Mouse (Mus musculus): ENCODE results near the gene Pla2g3. TPM values are rescaled to one million over a fixed set of nuclear protein-coding genes. Genes with fewer than 3 reads are reported as not detected.

Gene Pla2g3
- 0.36 and 0.41 TPM in 2 replicates for polyA plus RNA-seq (2014; fragmentation: Nextera tagmentation; extraction: Ambion mirVana)

GRCm38 (mm10) chr11:3487952-3488570 is at the start of gene Pla2g3:
TSS of gene Pla2g3 (plus strand) at chr11:3488284.
- Histone ChIP-seq H3K27me3 (replicated peaks; ENCODE audit: control insufficient read depth, insufficient read depth, low read length) (no peaks in the 10 kb centered on the region), H3K9ac (ENCODE audit: low read depth, low read length) (no peak within 1 kb of the TSS), H3K4me3 (ENCODE audit: low read depth, low read length) (no peak within 1 kb of the TSS), H3K4me1 (ENCODE audit: control insufficient read depth, insufficient read depth, low read length) (peaks cover 4% of the 10 kb centered on the region), H3K4me2 (ENCODE audit: low read depth, low read length) (no peak within 1 kb of the TSS), H3K36me3 (ENCODE audit: control insufficient read depth, insufficient read depth, low read length) (no peaks in the 10 kb centered on the region), H3K27ac (replicated peaks; ENCODE audit: low read depth, low read length) (no peak within 1 kb of the TSS), H3K9me3 (ENCODE audit: control insufficient read depth, low read length) (no peaks in the 10 kb centered on the region)
- ATAC-seq (ENCODE audit: low read depth), result peak; percentile 44; the same call in 1 of the 2 replicates
- 9% methylated on average over 11 of the region's 11 CpGs for WGBS
- peak; percentile 16 for DNase-seq (ENCODE audit: low spot score)

DNA sequence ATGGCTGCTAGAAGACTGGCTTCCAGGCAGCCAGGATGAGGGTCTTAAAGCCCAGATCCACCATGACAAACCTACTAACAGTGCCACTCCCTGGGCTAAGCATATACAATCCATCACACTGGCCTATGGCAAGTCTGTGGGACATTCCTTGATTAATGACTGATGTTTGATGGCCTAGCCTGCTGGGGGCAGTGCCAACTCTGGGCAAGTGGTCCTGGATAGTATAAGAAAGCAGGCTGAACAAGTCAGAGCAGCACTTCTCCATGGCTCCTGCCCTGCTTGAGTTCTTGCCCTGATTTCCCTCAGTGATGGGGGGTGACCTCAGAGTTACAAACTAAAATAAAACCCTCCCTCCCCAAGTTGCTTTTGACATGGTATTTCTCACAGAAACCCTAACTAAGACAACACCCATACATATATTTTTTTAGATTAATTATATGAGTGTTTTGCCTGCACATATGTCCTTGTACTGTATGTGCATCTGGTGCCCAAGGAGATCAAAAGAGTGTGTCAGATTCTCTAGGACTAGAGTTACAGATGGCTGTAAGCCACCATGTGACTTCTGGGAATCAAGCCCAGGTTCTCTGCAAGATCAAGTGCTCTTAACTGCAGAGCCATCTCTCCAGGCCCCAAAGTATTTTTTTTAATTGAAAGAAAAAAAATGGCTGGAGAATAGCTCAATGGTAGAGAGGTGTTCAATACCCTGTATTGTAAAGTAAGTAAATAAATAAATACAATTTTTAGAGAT is 46.2 kb upstream of the Pla2g3 start:
- no peak overlapping the region for H3K4me2 ChIP-seq (ENCODE audit: low read depth, low read length)
- no peaks in the 10 kb centered on the region for H3K4me1 ChIP-seq (ENCODE audit: control insufficient read depth, insufficient read depth, low read length)
- peak; percentile 78 for DNase-seq (ENCODE audit: low spot score)

GRCm38 (mm10) chr11:3442677-3443076 is 45.4 kb upstream of the Pla2g3 start:
- Histone ChIP-seq H3K9ac (ENCODE audit: low read depth, low read length) (no peak overlapping the region), H3K4me3 (ENCODE audit: low read depth, low read length) (no peak overlapping the region), H3K27ac (replicated peaks; ENCODE audit: low read depth, low read length) (no peak overlapping the region), H3K36me3 (ENCODE audit: control insufficient read depth, insufficient read depth, low read length) (no peaks in the 10 kb centered on the region), H3K4me2 (ENCODE audit: low read depth, low read length) (no peak overlapping the region), H3K27me3 (replicated peaks; ENCODE audit: control insufficient read depth, insufficient read depth, low read length) (no peaks in the 10 kb centered on the region), H3K9me3 (ENCODE audit: control insufficient read depth, low read length) (no peaks in the 10 kb centered on the region), H3K4me1 (ENCODE audit: control insufficient read depth, insufficient read depth, low read length) (no peaks in the 10 kb centered on the region)
- DNase-seq (ENCODE audit: low spot score) (no peak), ATAC-seq (ENCODE audit: low read depth) (no peak)
- WGBS, result 79% methylated on average over 4 of the region's 4 CpGs

More for the DNA sequence above, 46.2 kb upstream of the Pla2g3 start:
- Histone ChIP-seq H3K36me3 (ENCODE audit: control insufficient read depth, insufficient read depth, low read length) (no peaks in the 10 kb centered on the region), H3K9me3 (ENCODE audit: control insufficient read depth, low read length) (no peaks in the 10 kb centered on the region), H3K4me3 (ENCODE audit: low read depth, low read length) (no peak overlapping the region), H3K9ac (ENCODE audit: low read depth, low read length) (no peak overlapping the region), H3K27ac (replicated peaks; ENCODE audit: low read depth, low read length) (no peak overlapping the region), H3K27me3 (replicated peaks; ENCODE audit: control insufficient read depth, insufficient read depth, low read length) (no peaks in the 10 kb centered on the region)
- ATAC-seq (ENCODE audit: low read depth), result 0 out of 2 replicates have a peak, but pooled peaks have one; percentile 50

GRCm38 (mm10) chr11:3443091-3443490 is 45.0 kb upstream of the Pla2g3 start:
- Histone ChIP-seq H3K4me2 (ENCODE audit: low read depth, low read length) (no peak overlapping the region), H3K27me3 (replicated peaks; ENCODE audit: control insufficient read depth, insufficient read depth, low read length) (no peaks in the 10 kb centered on the region), H3K4me1 (ENCODE audit: control insufficient read depth, insufficient read depth, low read length) (no peaks in the 10 kb centered on the region), H3K4me3 (ENCODE audit: low read depth, low read length) (no peak overlapping the region), H3K9me3 (ENCODE audit: control insufficient read depth, low read length) (no peaks in the 10 kb centered on the region), H3K36me3 (ENCODE audit: control insufficient read depth, insufficient read depth, low read length) (no peaks in the 10 kb centered on the region), H3K27ac (replicated peaks; ENCODE audit: low read depth, low read length) (no peak overlapping the region), H3K9ac (ENCODE audit: low read depth, low read length) (no peak overlapping the region)
- DNase-seq (ENCODE audit: low spot score) (no peak), ATAC-seq (ENCODE audit: low read depth) (no peak)
- WGBS, result 80% methylated on average over 2 of the region's 2 CpGs

GRCm38 (mm10) chr11:3444875-3445274 is 43.2 kb upstream of the Pla2g3 start:
- no peak overlapping the region for H3K4me3 ChIP-seq (ENCODE audit: low read depth, low read length)
- no peaks in the 10 kb centered on the region for H3K27me3 ChIP-seq (replicated peaks; ENCODE audit: control insufficient read depth, insufficient read depth, low read length)
- no peak overlapping the region for H3K9ac ChIP-seq (ENCODE audit: low read depth, low read length)
- H3K4me2 ChIP-seq (ENCODE audit: low read depth, low read length), result no peak overlapping the region
- DNase-seq (ENCODE audit: low spot score) (no peak), ATAC-seq (ENCODE audit: low read depth) (no peak)
- H3K36me3 ChIP-seq (ENCODE audit: control insufficient read depth, insufficient read depth, low read length), result no peaks in the 10 kb centered on the region
- no peaks in the 10 kb centered on the region for H3K4me1 ChIP-seq (ENCODE audit: control insufficient read depth, insufficient read depth, low read length)
- no peaks in the 10 kb centered on the region for H3K9me3 ChIP-seq (ENCODE audit: control insufficient read depth, low read length)
- no peak overlapping the region for H3K27ac ChIP-seq (replicated peaks; ENCODE audit: low read depth, low read length)
- 91% methylated on average over 8 of the region's 8 CpGs for WGBS

DNA sequence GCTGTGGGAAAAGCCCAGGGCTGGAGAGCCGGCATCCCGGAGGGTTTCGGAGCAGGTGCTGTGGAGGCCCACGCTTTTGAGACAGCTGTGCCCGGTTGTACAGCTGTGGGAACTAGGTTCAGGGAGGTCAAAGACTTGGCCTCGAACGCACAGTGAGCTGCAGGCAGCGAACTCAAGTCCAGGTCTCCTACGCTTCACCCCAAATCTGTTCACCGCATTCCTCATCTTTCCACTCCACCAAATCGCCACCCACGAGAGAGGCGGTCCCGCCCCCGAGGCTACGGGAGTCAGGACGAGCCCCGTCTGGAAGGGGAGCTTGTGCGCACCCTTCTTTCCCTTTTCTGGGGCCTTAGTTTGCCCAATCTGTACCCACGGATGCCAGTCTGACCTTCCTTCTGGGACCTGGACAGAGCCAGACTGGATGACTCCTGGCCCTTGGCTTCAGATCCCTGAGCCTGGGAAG is 36.4 kb upstream of the Pla2g3 start:
- Histone ChIP-seq H3K27me3 (replicated peaks; ENCODE audit: control insufficient read depth, insufficient read depth, low read length) (no peaks in the 10 kb centered on the region), H3K9ac (ENCODE audit: low read depth, low read length) (peak overlapping the region; percentile 79), H3K36me3 (ENCODE audit: control insufficient read depth, insufficient read depth, low read length) (peaks cover 7% of the 10 kb centered on the region; the same call in 1 of the 2 replicates), H3K4me1 (ENCODE audit: control insufficient read depth, insufficient read depth, low read length) (peaks cover 15% of the 10 kb centered on the region; the same call in 1 of the 2 replicates), H3K4me3 (ENCODE audit: low read depth, low read length) (peak overlapping the region; percentile 71), H3K4me2 (ENCODE audit: low read depth, low read length) (peak overlapping the region; percentile 77), H3K27ac (replicated peaks; ENCODE audit: low read depth, low read length) (peak overlapping the region; percentile 88), H3K9me3 (ENCODE audit: control insufficient read depth, low read length) (no peaks in the 10 kb centered on the region)
- DNase-seq (ENCODE audit: low spot score), result peak; percentile 39
- peak; percentile 37 for ATAC-seq (ENCODE audit: low read depth)
- 1% methylated on average over 20 of the region's 20 CpGs for WGBS

- peaks cover 7% of the 10 kb centered on the region; the same call in 1 of the 2 replicates for H3K36me3 ChIP-seq (ENCODE audit: control insufficient read depth, insufficient read depth, low read length)
- peak within 1 kb of the TSS; percentile 79 for H3K9ac ChIP-seq (ENCODE audit: low read depth, low read length)
- DNase-seq (ENCODE audit: low spot score), result peak; percentile 99
- H3K27ac ChIP-seq (replicated peaks; ENCODE audit: low read depth, low read length), result peak within 1 kb of the TSS; percentile 88
- ATAC-seq (ENCODE audit: low read depth), result peak; percentile 98
- no peaks in the 10 kb centered on the region for H3K27me3 ChIP-seq (replicated peaks; ENCODE audit: control insufficient read depth, insufficient read depth, low read length)
- H3K4me1 ChIP-seq (ENCODE audit: control insufficient read depth, insufficient read depth, low read length), result peaks cover 15% of the 10 kb centered on the region; the same call in 1 of the 2 replicates
- peak within 1 kb of the TSS; percentile 78 for H3K4me2 ChIP-seq (ENCODE audit: low read depth, low read length)
- H3K9me3 ChIP-seq (ENCODE audit: control insufficient read depth, low read length), result no peaks in the 10 kb centered on the region
- under 1% methylated on average over 39 of the region's 45 CpGs for WGBS
- peak within 1 kb of the TSS; percentile 71 for H3K4me3 ChIP-seq (ENCODE audit: low read depth, low read length)
These were observed 35.9 kb upstream of the Pla2g3 start, which contains the start of gene Rnf185 for GRCm38 (mm10) chr11:3452167-3452639. TSS of gene Rnf185 (minus strand) at chr11:3452363.

DNA sequence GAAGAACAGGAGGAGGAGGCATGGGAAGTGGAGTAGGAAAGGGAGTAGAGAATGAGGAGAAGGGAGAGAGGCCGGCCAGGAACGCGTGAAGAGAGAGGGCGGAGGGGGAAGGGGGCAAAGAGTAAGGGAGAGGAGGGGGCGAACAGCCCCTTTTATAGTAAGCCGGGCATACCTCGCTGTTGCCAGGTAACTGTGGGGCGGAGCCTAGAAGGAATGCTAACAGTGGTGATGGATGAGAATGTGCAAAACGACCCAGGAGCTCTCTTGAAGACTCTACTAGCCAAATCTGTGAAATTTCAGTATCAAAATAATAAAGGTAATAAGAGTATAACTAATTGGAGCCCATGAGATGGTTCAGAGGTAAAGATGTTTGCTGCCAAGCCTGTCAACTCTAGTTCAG is 35.3 kb upstream of the Pla2g3 start:
- DNase-seq (ENCODE audit: low spot score) (peak; percentile 39), ATAC-seq (ENCODE audit: low read depth) (peak; percentile 53)
- Histone ChIP-seq H3K4me2 (ENCODE audit: low read depth, low read length) (peak overlapping the region; percentile 78), H3K27ac (replicated peaks; ENCODE audit: low read depth, low read length) (peak overlapping the region; percentile 78), H3K36me3 (ENCODE audit: control insufficient read depth, insufficient read depth, low read length) (peaks cover 7% of the 10 kb centered on the region; the same call in 1 of the 2 replicates), H3K4me3 (ENCODE audit: low read depth, low read length) (peak overlapping the region; percentile 71), H3K9me3 (ENCODE audit: control insufficient read depth, low read length) (no peaks in the 10 kb centered on the region), H3K27me3 (replicated peaks; ENCODE audit: control insufficient read depth, insufficient read depth, low read length) (no peaks in the 10 kb centered on the region), H3K4me1 (ENCODE audit: control insufficient read depth, insufficient read depth, low read length) (peaks cover 15% of the 10 kb centered on the region; the same call in 1 of the 2 replicates), H3K9ac (ENCODE audit: low read depth, low read length) (peak overlapping the region; percentile 64)
- WGBS, result under 1% methylated on average over 9 of the region's 9 CpGs

All from embryonic facial prominence, embryonic 14.5 days (tissue).